Mouse (Mus musculus) limb, embryonic 13.5 days (tissue): ENCODE results near the gene Kcnk2. TPM values are rescaled to one million over a fixed set of nuclear protein-coding genes. Genes with fewer than 3 reads are reported as not detected.

Source experiments
- ATAC-seq: fragments of 200-750 bp; cut with Nextera tagmentation; 2 replicates; pipeline ENCODE4 v1.8.0; 2017; ENCODE audit warnings: low read depth, moderate number of reproducible peaks, moderate TSS enrichment; ENCODE audit not compliant: low FRiP score
- H3K27ac ChIP-seq: fragments of 300-500 bp; sonication (generic); 2 replicates; pipeline ENCODE4 v1.5.1; 2015; ENCODE audit warnings: inconsistent platforms, mild to moderate bottlenecking, moderate library complexity
- H3K27me3 ChIP-seq: fragments of 300-500 bp; sonication (generic); 2 replicates; pipeline ENCODE4 v1.6.1; 2015; ENCODE audit warnings: mild to moderate bottlenecking, inconsistent platforms
- H3K36me3 ChIP-seq: fragments of 300-500 bp; sonication (generic); 2 replicates; pipeline ENCODE4 v1.6.1; 2015; ENCODE audit warnings: inconsistent platforms, mild to moderate bottlenecking, moderate library complexity
- H3K4me1 ChIP-seq: fragments of 300-500 bp; sonication (generic); 2 replicates; pipeline ENCODE4 v1.6.1; 2015; ENCODE audit warnings: inconsistent platforms
- H3K4me2 ChIP-seq: fragments of 300-500 bp; sonication (generic); replicated peaks from 2 replicates; pipeline ENCODE4 v1.6.1; 2015; ENCODE audit warnings: inconsistent platforms, mild to moderate bottlenecking, moderate library complexity
- H3K4me3 ChIP-seq: fragments of 300-500 bp; sonication (generic); 2 replicates; pipeline ENCODE4 v1.5.1; 2015; ENCODE audit warnings: moderate library complexity, mild to moderate bottlenecking, inconsistent platforms
- H3K9ac ChIP-seq: fragments of 300-500 bp; sonication (generic); 2 replicates; pipeline ENCODE4 v1.6.1; 2015; ENCODE audit warnings: mild to moderate bottlenecking, inconsistent platforms
- H3K9me3 ChIP-seq: fragments of 300-500 bp; sonication (generic); 2 replicates; pipeline ENCODE4 v1.6.1; 2016; ENCODE audit warnings: inconsistent platforms
- WGBS: fragments of 180-500 bp; shearing (Covaris S2); methylation state at CpG from one replicate; pipeline ENCODE4 v1.1.7; 2015; 5-methylcytosine and 5-hydroxymethylcytosine counted together
- polyA plus RNA-seq: library from polyadenylated mRNA; unstranded; fragments of >200 nt; fragmentation: Nextera tagmentation; extraction: Ambion mirVana; gene quantifications from 2 replicates; pipeline ENCODE4 v1.2.1, GENCODE M21; 2015

The Kcnk2 gene
- polyA plus RNA-seq, 1 experiment from 2014 or later = 9.6 TPM

DNA sequence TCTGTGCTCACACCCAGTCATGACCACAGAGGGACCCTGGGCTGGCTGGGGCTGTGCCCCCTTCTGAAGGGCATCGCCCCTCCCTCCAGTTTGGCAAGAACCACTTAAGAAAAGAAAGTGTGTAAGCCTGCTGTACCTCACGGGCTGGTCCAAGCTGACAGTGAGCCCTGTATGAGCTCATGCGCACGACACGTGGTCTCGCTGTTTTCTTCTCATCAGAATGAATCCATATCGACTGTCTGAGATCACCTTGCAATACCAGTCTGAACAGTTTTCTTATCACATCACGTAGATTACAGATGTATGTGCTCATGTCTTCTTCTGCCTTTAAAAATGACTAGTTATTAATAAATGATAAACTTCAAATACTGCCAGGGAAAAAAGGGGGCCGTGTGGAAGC, 193.5 kb downstream of the Kcnk2 start:
- 87% methylated on average over 9 of the region's 9 CpGs for WGBS

DNA sequence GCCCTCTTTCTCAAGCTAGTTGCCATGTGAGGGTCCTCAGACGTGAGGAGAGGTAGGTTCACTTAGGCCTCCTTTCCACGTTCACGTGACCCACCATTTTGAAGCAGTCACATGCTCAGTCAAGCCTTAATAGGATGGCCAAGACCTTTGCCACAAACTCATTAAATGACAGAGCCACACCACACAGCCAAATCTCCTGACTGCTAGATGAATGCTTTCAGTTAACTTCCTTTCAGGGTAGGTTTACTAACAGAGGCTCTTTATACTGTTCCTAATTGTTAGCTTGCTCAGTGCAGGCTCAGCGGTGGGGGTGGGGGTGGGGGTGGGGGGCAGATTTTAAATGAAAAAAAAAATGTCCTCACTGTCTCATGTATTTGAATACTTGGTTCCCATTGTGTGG, 206.3 kb downstream of the Kcnk2 start:
- Histone ChIP-seq H3K27ac (no peak overlapping the region), H3K4me2 (no peak overlapping the region), H3K27me3 (no peaks in the 10 kb centered on the region), H3K9ac (no peak overlapping the region), H3K4me1 (peaks cover 1% of the 10 kb centered on the region; the same call in 1 of the 2 replicates), H3K36me3 (no peaks in the 10 kb centered on the region), H3K4me3 (no peak overlapping the region), H3K9me3 (no peaks in the 10 kb centered on the region)
- 69% methylated on average over 4 of the region's 4 CpGs for WGBS
- no peak for ATAC-seq

More for the DNA sequence above, 193.5 kb downstream of the Kcnk2 start:
- Histone ChIP-seq H3K36me3 (no peaks in the 10 kb centered on the region), H3K4me1 (no peaks in the 10 kb centered on the region), H3K27ac (no peak overlapping the region), H3K9me3 (peaks cover 4% of the 10 kb centered on the region; the same call in 1 of the 2 replicates), H3K4me2 (no peak overlapping the region), H3K27me3 (no peaks in the 10 kb centered on the region), H3K4me3 (no peak overlapping the region), H3K9ac (no peak overlapping the region)
- ATAC-seq = no peak

DNA sequence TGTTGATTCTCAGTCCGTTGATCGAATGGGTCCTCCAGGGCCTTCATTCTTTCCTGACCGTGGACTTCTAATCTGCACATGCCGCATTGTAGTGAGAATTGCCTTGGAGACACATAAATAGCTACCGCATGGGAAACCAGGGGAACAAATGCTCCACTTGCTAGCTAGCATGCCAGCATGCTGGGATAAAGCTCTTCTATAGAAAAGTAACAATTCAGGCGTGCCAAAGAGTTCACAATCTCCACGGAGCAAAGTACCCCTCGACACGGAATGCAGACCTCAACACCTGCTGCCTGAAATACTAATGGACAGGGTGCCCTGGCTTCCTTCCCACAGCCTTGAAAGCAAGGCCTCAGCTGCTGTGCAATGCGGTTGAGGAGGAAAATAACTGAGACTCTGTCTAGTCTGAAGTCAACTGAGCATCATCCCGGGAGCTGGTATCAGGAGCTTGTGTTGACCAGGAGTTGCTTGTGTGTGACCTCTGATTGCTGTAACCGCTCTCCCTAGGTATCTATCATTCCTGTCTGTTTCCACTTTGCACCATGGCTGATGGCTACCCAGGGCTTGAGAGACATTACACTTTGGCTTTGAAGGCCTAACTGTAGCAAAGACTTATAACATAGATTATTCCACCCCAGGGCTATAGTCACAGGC, 214.2 kb downstream of the Kcnk2 start:
- H3K4me1 ChIP-seq = peaks cover 6% of the 10 kb centered on the region; the same call in 1 of the 2 replicates
- no peak overlapping the region for H3K4me2 ChIP-seq
- no peak overlapping the region for H3K27ac ChIP-seq
- H3K27me3 ChIP-seq = no peaks in the 10 kb centered on the region
- no peak overlapping the region for H3K9ac ChIP-seq
- H3K4me3 ChIP-seq = no peak overlapping the region
- WGBS = 74% methylated on average over 12 of the region's 12 CpGs
- no peak for ATAC-seq
- H3K9me3 ChIP-seq = no peaks in the 10 kb centered on the region
- H3K36me3 ChIP-seq = no peaks in the 10 kb centered on the region

DNA sequence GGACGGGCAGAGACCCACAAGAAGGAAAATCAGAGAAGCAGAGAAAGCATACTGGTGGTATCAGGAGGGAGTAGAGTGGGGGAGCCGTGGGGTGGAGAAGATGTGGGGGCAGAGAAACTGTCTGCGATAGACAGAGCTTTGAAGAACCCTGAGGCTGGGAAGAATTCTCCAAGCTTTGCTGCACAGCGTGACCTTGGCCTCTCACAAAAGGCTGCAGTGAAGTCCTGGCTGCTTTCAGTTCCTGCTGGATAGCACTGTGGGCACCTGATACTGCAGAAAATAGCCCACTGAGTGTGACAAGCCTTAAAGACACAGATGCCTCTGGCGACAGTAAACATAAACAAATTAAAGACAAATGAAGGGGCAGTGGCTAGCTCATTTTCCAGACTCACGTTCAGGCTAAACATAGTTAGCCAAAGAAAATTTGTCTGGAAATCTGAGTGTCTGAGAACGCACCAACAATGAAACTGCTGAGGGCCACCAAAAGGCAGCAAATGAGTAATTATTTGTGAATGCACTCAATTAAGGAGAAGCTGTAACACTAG, 216.8 kb downstream of the Kcnk2 start:
- 47% methylated on average over 7 of the region's 7 CpGs for WGBS
- Histone ChIP-seq H3K4me3 (no peak overlapping the region), H3K36me3 (no peaks in the 10 kb centered on the region), H3K4me2 (no peak overlapping the region), H3K27ac (no peak overlapping the region), H3K9ac (no peak overlapping the region), H3K9me3 (no peaks in the 10 kb centered on the region), H3K4me1 (0 out of 2 replicates have a peak, but pooled peaks cover under 1% of the 10 kb centered on the region), H3K27me3 (no peaks in the 10 kb centered on the region)
- no peak for ATAC-seq

DNA sequence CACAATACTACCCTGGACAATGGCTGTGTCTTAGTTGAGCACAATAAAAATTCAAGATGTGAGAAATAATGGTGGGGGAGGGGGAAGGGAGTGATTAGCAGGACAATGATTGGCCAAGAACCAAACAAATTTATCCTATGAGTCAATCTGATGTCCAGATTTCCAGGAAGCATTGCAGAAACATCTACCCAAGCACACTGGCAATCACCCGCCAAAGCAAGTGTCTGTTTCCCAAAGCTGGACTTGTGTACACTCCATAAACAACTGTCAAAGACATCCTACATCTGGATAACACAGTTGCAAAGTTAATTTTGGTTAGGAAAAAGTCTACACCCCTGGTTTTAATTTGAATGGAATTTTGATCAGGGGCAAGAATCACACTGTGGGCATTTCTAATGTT, 224.3 kb downstream of the Kcnk2 start:
- H3K9ac ChIP-seq = no peak overlapping the region
- ATAC-seq = no peak
- H3K4me2 ChIP-seq = no peak overlapping the region
- no peak overlapping the region for H3K27ac ChIP-seq
- H3K4me1 ChIP-seq = peaks cover 14% of the 10 kb centered on the region
- H3K4me3 ChIP-seq = no peak overlapping the region
- no peaks in the 10 kb centered on the region for H3K9me3 ChIP-seq
- no peaks in the 10 kb centered on the region for H3K27me3 ChIP-seq
- H3K36me3 ChIP-seq = no peaks in the 10 kb centered on the region
- WGBS = 95% methylated on average over 1 of the region's 1 CpGs

DNA sequence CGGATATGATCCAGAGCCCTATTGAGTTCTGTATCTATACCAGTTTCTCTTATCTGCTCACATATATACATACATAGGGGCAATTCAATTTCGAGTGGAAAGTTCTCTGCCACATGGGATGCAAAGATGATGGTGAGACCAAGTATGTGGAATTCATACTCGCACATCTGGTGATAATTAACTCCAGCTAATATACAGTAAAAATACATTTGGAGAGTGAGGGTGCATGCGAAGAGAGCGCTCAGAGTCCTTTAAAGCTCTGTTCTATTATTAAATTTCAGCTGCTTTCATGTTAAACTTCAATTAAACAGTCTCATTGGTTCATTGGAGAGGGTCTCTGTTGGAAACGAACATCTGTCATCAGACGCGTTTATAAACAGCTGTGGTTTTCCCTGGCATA, 228.6 kb downstream of the Kcnk2 start:
- Histone ChIP-seq H3K9ac (no peak overlapping the region), H3K27me3 (no peaks in the 10 kb centered on the region), H3K27ac (no peak overlapping the region), H3K4me3 (no peak overlapping the region), H3K4me1 (peaks cover 15% of the 10 kb centered on the region), H3K36me3 (no peaks in the 10 kb centered on the region), H3K4me2 (no peak overlapping the region), H3K9me3 (no peaks in the 10 kb centered on the region)
- WGBS = 34% methylated on average over 8 of the region's 8 CpGs
- ATAC-seq = no peak

DNA sequence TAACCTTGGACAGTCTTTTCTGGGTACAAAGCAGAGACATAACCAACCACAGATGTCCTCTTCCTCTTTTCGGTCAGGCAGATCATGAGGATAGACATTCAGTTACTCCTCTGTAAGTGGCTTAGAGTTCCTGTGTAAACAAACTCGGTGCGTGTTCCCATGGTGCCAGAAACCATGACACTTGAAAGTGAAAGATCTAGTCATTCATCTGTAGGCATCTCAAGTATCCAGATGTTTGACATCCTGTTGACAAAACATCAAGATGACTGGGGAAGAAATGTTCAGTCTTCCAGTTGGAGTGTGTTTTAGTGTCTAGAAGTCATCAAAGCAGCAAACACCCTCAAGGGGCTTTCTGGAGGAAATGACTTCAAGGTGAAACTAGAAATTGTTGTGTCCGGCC, 230.9 kb downstream of the Kcnk2 start:
- no peak overlapping the region for H3K4me2 ChIP-seq
- H3K27me3 ChIP-seq = no peaks in the 10 kb centered on the region
- H3K4me3 ChIP-seq = no peak overlapping the region
- peaks cover 15% of the 10 kb centered on the region for H3K4me1 ChIP-seq
- 70% methylated on average over 4 of the region's 4 CpGs for WGBS
- no peak overlapping the region for H3K27ac ChIP-seq
- no peaks in the 10 kb centered on the region for H3K9me3 ChIP-seq
- no peak for ATAC-seq
- no peak overlapping the region for H3K9ac ChIP-seq
- no peaks in the 10 kb centered on the region for H3K36me3 ChIP-seq

DNA sequence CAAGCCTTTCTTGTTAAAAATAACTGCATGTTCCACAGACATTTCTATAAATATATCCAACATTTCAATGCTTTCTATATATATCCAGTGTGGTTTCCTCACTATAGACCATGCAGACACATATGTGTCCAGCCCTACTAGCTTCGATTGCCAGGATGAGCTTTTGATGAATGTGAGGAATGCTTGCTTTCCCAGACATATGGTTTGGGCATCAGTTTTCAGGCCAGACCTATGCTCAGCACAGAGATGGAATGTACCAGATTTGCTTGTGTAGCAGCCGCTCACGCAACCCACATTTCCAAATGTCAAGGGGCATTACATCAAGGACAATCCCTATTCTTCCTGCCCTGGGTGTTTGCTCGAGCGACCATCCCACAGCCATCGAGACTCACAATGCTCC, 236.3 kb downstream of the Kcnk2 start:
- Histone ChIP-seq H3K9me3 (no peaks in the 10 kb centered on the region), H3K27me3 (no peaks in the 10 kb centered on the region), H3K36me3 (no peaks in the 10 kb centered on the region), H3K9ac (no peak overlapping the region), H3K4me2 (no peak overlapping the region), H3K4me1 (peaks cover 8% of the 10 kb centered on the region), H3K27ac (no peak overlapping the region), H3K4me3 (no peak overlapping the region)
- WGBS = 81% methylated on average over 6 of the region's 6 CpGs
- ATAC-seq = peak; percentile 48; the same call in 1 of the 2 replicates

DNA sequence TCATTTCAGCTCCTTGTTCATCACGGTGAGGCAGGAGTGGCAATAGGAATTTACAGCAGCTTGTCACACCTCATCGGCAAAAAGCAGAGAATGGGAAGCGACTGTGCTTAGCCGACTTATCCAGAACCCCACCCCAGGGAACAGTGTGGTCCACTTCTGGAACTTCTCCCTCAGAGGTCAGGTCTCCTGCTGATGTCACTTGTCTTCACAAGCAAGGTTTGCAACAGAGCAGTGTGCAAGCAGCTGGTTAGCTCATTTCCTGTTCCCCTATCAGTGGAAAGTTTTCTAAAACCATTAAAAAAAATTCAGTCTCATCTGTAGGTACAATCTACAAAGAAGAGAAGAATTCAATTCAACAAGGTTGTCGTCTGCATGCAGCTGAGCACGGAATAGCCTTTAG, 236.9 kb downstream of the Kcnk2 start:
- WGBS = 46% methylated on average over 6 of the region's 6 CpGs
- H3K4me2 ChIP-seq = no peak overlapping the region
- H3K27ac ChIP-seq = no peak overlapping the region; the same call in 1 of the 2 replicates

DNA sequence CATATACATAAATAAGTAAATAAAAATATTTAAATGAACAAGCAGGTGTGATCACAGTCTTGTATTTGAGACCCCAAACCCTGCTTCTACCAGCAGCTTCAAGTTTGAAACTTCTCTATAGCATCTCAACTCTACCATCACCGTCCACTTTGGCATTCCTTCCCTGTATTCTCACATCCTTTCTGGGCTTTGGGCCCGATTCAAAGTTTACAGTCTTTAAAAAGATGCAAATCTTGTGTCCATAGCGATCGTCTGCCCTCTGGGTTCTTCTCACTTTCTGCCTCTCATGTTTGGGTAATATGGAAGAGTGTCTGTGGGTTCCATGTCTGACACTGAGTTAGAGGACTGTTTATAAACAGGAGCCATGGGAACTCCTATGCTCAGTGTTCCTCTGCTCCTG, 237.4 kb downstream of the Kcnk2 start:
- no peaks in the 10 kb centered on the region for H3K27me3 ChIP-seq
- H3K4me2 ChIP-seq = no peak overlapping the region
- 78% methylated on average over 4 of the region's 4 CpGs for WGBS
- H3K4me3 ChIP-seq = no peak overlapping the region
- no peak overlapping the region for H3K27ac ChIP-seq
- peaks cover 8% of the 10 kb centered on the region for H3K4me1 ChIP-seq
- no peak for ATAC-seq
- H3K9ac ChIP-seq = no peak overlapping the region
- no peaks in the 10 kb centered on the region for H3K9me3 ChIP-seq
- no peaks in the 10 kb centered on the region for H3K36me3 ChIP-seq

More for the DNA sequence above, 236.9 kb downstream of the Kcnk2 start:
- no peak for ATAC-seq
- H3K36me3 ChIP-seq = no peaks in the 10 kb centered on the region
- H3K27me3 ChIP-seq = no peaks in the 10 kb centered on the region
- no peaks in the 10 kb centered on the region for H3K9me3 ChIP-seq
- peaks cover 8% of the 10 kb centered on the region for H3K4me1 ChIP-seq
- no peak overlapping the region for H3K9ac ChIP-seq
- no peak overlapping the region for H3K4me3 ChIP-seq

DNA sequence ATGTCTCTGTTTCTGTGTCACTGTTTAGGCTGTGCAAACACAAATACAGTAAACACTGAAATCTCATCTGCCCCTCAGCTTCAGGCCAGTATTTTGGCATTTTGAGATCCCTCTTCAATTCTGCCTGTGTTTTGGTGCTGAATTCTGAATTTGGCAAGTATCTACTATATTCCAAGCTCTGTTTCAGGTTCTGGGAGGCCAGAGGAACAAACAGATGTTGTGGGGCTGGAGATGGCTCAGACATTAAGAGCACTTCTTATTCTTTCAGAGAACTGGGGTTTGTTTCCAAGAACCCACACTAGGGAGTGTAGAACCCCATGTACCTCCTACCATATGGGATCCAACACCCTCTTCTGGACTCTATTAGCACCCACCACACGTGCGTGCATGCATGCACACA, 237.8 kb downstream of the Kcnk2 start:
- no peaks in the 10 kb centered on the region for H3K9me3 ChIP-seq
- ATAC-seq = no peak
- H3K27ac ChIP-seq = no peak overlapping the region
- no peak overlapping the region for H3K4me3 ChIP-seq
- no peak overlapping the region for H3K4me2 ChIP-seq
- H3K9ac ChIP-seq = no peak overlapping the region
- H3K27me3 ChIP-seq = no peaks in the 10 kb centered on the region
- H3K36me3 ChIP-seq = no peaks in the 10 kb centered on the region
- peaks cover 8% of the 10 kb centered on the region for H3K4me1 ChIP-seq
- WGBS = 89% methylated on average over 2 of the region's 2 CpGs
